ENCODE assay signal across 24 mouse cellular contexts in the genomic region with DNA sequence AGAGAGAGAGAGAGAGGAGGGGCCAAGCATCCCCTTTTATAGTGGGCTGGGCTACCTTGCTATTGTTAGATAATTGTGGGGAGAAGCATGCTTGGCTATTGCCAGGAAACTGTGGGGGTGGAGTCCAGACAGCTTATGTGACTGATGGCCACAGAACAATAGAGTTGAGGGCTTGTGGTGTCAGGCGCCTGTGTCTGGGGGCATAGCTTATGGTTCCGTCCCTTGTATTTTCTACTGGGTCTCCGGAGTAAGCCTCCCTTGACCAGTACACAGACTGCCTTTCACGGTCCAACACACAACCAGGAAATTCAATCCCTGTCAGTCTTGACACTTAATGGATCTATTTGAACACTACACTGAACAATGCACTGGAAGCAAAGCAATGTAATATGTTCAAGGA.
DNase-seq lines count a peak whose midpoint lies in the region; ATAC-seq lines count a peak whose summit lies in the region.
"Had no signal": no experiment of that assay in that cellular context is flagged by ENCODE, and none has a peak within 500 bp of the region (broad histone marks: within the 10 kb centered on the region; RNA-seq: fewer than 3 reads in every experiment).

No protein-coding gene starts in this region.

- no peak for DNase-seq in embryonic facial prominence, embryonic 10.5 days (ENCODE audit: low spot score)
- DNase-seq in kidney, adult 8-10 months, result no peak
- peak; percentile 54 for DNase-seq in midbrain, embryonic 11.5 days (ENCODE audit: low spot score, missing footprints)
- DNase-seq in urinary bladder, postnatal 25 days (ENCODE audit: low spot score), result no peak
- DNase-seq: adrenal gland, adult 8-10 months; adrenal gland, postnatal 14 days; adrenal gland, postnatal 36 days; B cell, adult 2 months; cerebellum, adult 11-12 months; cerebellum, adult 2 months; cerebellum, adult 9-10 months; cerebellum, postnatal 10 days; cerebellum, postnatal 25 days; forebrain, postnatal 0 days had no signal

- H3K4me3 ChIP-seq in embryonic facial prominence, embryonic 13.5 days, result no peak overlapping the region
- H3K4me3 ChIP-seq in embryonic facial prominence, embryonic 10.5 days, result no peak overlapping the region
- H3K4me3 ChIP-seq in kidney, embryonic 15.5 days (replicated peaks), result no peak overlapping the region
- H3K4me3 ChIP-seq in midbrain, embryonic 11.5 days (ENCODE audit: low read depth, low read length), result no peak overlapping the region
- no peak overlapping the region for H3K4me3 ChIP-seq in midbrain, embryonic 15.5 days
- H3K4me3 ChIP-seq: forebrain, embryonic 13.5 days; forebrain, embryonic 15.5 days had no signal

- no peaks in the 10 kb centered on the region for H3K36me3 ChIP-seq in embryonic facial prominence, embryonic 13.5 days
- no peaks in the 10 kb centered on the region for H3K36me3 ChIP-seq in embryonic facial prominence, embryonic 10.5 days (replicated peaks)
- H3K36me3 ChIP-seq in kidney, embryonic 15.5 days, result no peaks in the 10 kb centered on the region
- no peaks in the 10 kb centered on the region for H3K36me3 ChIP-seq in midbrain, embryonic 11.5 days (ENCODE audit: control insufficient read depth, insufficient read depth, low read length)
- no peaks in the 10 kb centered on the region for H3K36me3 ChIP-seq in midbrain, embryonic 15.5 days (replicated peaks)
- H3K36me3 ChIP-seq: forebrain, embryonic 15.5 days; G1E had no signal

- H3K27me3 ChIP-seq in embryonic facial prominence, embryonic 13.5 days, result no peaks in the 10 kb centered on the region
- no peaks in the 10 kb centered on the region for H3K27me3 ChIP-seq in embryonic facial prominence, embryonic 10.5 days (replicated peaks; ENCODE audit: low read depth, poor library complexity, severe bottlenecking)
- H3K27me3 ChIP-seq in kidney, embryonic 15.5 days, result no peaks in the 10 kb centered on the region
- no peaks in the 10 kb centered on the region for H3K27me3 ChIP-seq in midbrain, embryonic 11.5 days (ENCODE audit: control insufficient read depth, insufficient read depth, low read length)
- H3K27me3 ChIP-seq in midbrain, embryonic 15.5 days (replicated peaks), result no peaks in the 10 kb centered on the region
- H3K27me3 ChIP-seq: CH12.LX; forebrain, embryonic 13.5 days; forebrain, embryonic 15.5 days; Patski had no signal

- 91% methylated on average over 4 of the region's 4 CpGs for WGBS in embryonic facial prominence, embryonic 13.5 days
- WGBS in embryonic facial prominence, embryonic 10.5 days, result 83% methylated on average over 4 of the region's 4 CpGs
- whole genome bisulfite sequencing in kidney, embryonic 15.5 days, result 62% methylated on average over 4 of the region's 4 CpGs
- 66% methylated on average over 4 of the region's 4 CpGs for WGBS in midbrain, embryonic 11.5 days
- 72% methylated on average over 4 of the region's 4 CpGs for WGBS in midbrain, embryonic 15.5 days

- no peaks in the 10 kb centered on the region for H3K4me1 ChIP-seq in embryonic facial prominence, embryonic 13.5 days
- H3K4me1 ChIP-seq in embryonic facial prominence, embryonic 10.5 days, result no peaks in the 10 kb centered on the region
- H3K4me1 ChIP-seq in kidney, embryonic 15.5 days, result no peaks in the 10 kb centered on the region
- H3K4me1 ChIP-seq in midbrain, embryonic 11.5 days (ENCODE audit: control insufficient read depth, insufficient read depth, low read length), result no peaks in the 10 kb centered on the region
- H3K4me1 ChIP-seq in midbrain, embryonic 15.5 days, result no peaks in the 10 kb centered on the region
- H3K4me1 ChIP-seq: forebrain, embryonic 13.5 days; forebrain, embryonic 15.5 days had no signal

- H3K4me2 ChIP-seq in embryonic facial prominence, embryonic 13.5 days, result no peak overlapping the region
- no peak overlapping the region for H3K4me2 ChIP-seq in kidney, embryonic 15.5 days
- H3K4me2 ChIP-seq in midbrain, embryonic 11.5 days, result no peak overlapping the region
- H3K4me2 ChIP-seq in midbrain, embryonic 15.5 days, result no peak overlapping the region
- H3K4me2 ChIP-seq: forebrain, embryonic 13.5 days; forebrain, embryonic 15.5 days had no signal

- 0 out of 2 replicates have a peak, but pooled peaks have one; percentile 32 for ATAC-seq in embryonic facial prominence, embryonic 13.5 days (ENCODE audit: insufficient number of reproducible peaks, insufficient read depth, low FRiP score, low TSS enrichment, low read depth)
- ATAC-seq in kidney, embryonic 15.5 days (replicated peaks; ENCODE audit: low FRiP score), result peak; percentile 56; the same call in 1 of the 2 replicates
- ATAC-seq in midbrain, embryonic 11.5 days (ENCODE audit: low FRiP score), result peak; percentile 40
- ATAC-seq in midbrain, embryonic 15.5 days (replicated peaks), result no peak
- ATAC-seq: activated CD4-positive, CD25-positive, alpha-beta regulatory T cell, adult 4 months; CD4-positive, CD25-positive, alpha-beta regulatory T cell, adult 4 months; forebrain, embryonic 13.5 days; forebrain, embryonic 15.5 days; forebrain, postnatal 0 days; Patski had no signal

- H3K9me3 ChIP-seq in embryonic facial prominence, embryonic 13.5 days, result no peaks in the 10 kb centered on the region
- H3K9me3 ChIP-seq in embryonic facial prominence, embryonic 10.5 days, result no peaks in the 10 kb centered on the region
- H3K9me3 ChIP-seq in kidney, embryonic 15.5 days (replicated peaks), result no peaks in the 10 kb centered on the region
- no peaks in the 10 kb centered on the region for H3K9me3 ChIP-seq in midbrain, embryonic 11.5 days (ENCODE audit: control insufficient read depth, low read length)
- no peaks in the 10 kb centered on the region for H3K9me3 ChIP-seq in midbrain, embryonic 15.5 days
- H3K9me3 ChIP-seq: forebrain, embryonic 13.5 days; forebrain, embryonic 15.5 days; G1E had no signal

- H3K9ac ChIP-seq in embryonic facial prominence, embryonic 13.5 days, result no peak overlapping the region
- no peak overlapping the region for H3K9ac ChIP-seq in kidney, embryonic 15.5 days
- no peak overlapping the region for H3K9ac ChIP-seq in midbrain, embryonic 11.5 days (ENCODE audit: low read length)
- H3K9ac ChIP-seq in midbrain, embryonic 15.5 days, result no peak overlapping the region
- H3K9ac ChIP-seq: forebrain, embryonic 13.5 days; forebrain, embryonic 15.5 days; forebrain, postnatal 0 days had no signal

- no peak overlapping the region for H3K27ac ChIP-seq in embryonic facial prominence, embryonic 13.5 days
- H3K27ac ChIP-seq in embryonic facial prominence, embryonic 10.5 days (replicated peaks), result no peak overlapping the region
- H3K27ac ChIP-seq in kidney, embryonic 15.5 days, result no peak overlapping the region
- no peak overlapping the region for H3K27ac ChIP-seq in midbrain, embryonic 11.5 days (ENCODE audit: low read depth, low read length)
- no peak overlapping the region for H3K27ac ChIP-seq in midbrain, embryonic 15.5 days
- H3K27ac ChIP-seq: forebrain, embryonic 13.5 days; forebrain, embryonic 15.5 days had no signal
